Mouse (Mus musculus) CD8-positive naive resting alpha-beta T cell, adult 2 months (primary cell): ENCODE data around the gene Hmcn2.

ENCODE experiments used
- DNase-seq, 2 experiments: peaks; one replicate each; pipeline ENCODE4 v3.0.0; 2022; ENCODE audit warnings: low read depth in 2 of 2, low spot score in 2 of 2

Gene Hmcn2

DNA sequence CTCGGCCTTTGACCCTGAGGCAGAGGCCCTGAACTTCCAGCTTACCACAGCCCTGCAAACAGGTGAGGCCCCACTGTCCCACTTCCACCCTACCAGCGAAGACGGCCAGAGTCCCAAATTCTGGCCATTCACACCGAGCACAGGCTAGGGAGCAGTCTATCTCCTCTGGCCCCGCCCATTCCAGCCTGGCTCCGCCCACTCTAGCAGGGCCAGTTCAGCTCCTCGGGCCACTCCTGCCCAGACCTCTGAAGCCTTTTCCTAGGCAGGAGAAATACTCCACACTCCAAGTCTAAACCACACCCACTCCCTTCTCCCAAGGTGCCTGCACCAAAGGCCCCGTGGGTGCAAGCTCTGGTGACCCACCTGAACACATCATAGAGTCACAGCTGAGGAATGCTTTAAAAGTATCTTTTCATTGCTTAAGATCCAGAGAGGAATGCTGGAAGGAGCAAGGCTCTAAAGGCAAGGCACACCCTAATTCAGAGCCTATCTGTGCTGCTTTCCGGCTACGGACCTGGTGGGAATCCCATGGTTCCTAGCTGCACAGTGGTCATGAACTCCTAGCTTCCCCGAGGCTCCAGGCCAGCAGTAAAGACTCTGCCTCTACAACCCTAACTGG lies 139.5 kb downstream of the Hmcn2 start:
- no peak for DNase-seq

DNA sequence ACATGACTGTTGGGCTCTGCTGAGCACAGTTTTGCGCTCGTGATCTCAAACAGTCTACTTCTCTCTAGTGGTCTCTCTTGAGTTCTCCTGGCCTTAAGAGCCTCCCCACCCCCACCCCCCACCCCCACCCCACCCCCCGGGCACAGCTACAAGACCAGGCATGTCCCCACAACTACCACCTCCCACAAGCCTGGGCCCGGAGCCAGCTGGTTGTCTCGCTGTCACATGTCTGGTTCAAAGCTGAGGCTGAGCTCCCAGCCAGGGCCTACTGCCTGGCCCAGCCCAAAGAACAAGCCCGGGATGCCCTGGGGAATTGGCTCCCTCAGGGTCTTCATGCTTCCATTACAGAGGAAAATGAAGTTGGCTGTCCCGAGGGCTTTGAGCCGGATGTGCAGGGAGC lies 140.1 kb downstream of the Hmcn2 start:
- DNase-seq = no peak

DNA sequence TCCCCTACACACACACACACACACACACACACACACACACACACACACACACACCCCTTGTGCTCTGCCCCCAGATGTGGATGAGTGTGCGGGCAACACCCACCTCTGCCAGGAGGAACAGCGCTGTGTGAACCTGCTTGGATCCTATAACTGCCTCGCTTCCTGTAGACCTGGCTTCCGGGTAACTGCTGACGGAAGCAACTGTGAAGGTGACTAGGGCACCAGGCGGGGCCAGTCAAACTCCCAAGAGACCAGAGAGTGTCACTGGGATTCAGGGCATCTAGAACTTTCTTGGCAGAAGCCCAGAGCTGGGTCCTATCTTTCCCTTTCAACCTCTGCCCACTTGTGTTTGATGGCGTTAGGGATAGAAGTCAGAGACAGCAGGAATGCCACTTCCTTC lies 141.2 kb downstream of the Hmcn2 start:
- DNase-seq = no peak

DNA sequence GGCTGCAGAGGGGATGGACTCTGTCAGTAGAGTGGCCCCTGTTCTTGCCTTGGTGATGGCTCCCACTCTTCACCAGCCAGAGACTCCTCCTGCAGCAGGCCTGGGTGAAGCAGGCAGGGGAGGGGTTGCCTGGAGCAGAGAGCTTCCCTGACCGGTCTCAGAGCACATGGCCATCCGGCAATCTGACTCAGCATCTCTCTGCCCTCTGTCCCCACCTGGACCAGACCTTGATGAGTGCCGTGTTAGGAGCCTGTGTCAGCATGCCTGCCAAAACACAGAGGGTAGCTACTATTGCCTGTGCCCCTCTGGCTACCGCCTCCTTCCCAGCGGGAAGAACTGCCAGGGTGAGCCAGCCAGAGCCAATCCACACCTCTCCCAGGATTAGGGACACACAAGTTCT lies 144.2 kb downstream of the Hmcn2 start:
- no peak for DNase-seq

DNA sequence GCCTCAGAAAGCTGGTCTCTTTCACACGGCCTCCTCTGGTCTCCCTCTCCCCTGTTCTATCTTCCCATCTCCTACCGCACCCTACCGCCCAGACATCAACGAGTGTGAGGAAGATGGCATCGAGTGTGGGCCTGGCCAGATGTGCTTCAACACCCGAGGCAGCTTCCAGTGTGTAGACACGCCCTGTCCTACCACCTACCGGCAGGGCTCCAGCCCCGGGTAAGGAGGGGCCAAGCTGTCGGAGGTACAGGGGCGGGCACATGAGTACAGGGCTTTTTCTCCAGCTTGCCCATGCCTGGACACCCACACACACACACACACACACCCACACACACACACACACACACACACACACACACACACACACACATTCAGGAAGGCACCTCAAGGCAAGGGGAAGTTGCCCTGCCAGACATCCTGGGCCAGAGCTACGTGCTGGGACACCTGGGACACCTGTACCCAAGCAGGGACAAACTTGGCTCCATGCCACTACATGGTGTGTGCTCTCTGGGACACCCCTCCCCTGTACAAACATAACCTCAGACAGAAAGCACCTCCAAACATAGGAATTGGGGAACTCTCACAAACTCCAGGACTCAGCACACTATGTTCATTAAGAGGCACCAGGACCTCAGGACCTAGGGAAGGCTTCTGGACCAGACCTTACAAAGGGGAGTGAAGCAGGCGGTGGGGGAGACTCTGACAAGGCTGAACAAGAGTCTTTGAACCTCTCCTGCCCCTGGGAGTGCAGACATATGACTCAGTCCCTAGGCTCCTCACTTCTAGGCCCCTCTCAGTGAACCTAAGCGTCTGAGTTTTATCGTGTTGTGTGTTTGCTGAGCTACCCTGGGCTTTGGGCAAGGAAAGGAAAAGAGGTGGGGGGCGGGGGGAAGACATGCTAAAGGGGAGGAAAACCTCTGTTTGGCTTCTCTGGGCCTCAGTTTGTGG lies 145.0 kb downstream of the Hmcn2 start:
- DNase-seq = no peak

DNA sequence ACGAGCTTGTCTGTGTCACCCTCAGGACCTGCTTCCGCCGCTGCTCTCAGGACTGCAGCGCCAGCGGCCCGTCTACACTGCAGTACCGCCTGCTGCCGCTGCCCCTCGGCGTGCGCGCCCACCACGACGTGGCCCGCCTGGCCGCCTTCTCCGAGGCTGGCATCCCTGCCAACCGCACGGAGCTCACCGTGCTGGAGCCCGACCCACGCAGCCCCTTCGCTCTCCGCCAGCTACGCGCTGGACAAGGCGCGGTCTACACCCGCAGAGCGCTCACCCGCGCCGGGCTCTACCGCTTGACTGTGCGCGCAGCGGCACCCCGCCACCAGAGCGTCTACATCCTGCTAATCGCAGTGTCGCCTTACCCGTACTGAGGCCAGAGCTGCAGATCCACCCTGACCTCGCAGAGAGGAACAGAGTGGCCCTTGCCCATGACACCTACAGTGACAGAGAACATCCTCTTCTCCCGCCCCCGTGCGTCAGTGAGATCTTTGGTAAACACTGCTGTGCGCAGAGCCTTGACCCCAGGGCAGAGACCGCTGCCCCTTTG lies 145.9 kb downstream of the Hmcn2 start:
- peak; percentile 56 to 71 for DNase-seq

DNA sequence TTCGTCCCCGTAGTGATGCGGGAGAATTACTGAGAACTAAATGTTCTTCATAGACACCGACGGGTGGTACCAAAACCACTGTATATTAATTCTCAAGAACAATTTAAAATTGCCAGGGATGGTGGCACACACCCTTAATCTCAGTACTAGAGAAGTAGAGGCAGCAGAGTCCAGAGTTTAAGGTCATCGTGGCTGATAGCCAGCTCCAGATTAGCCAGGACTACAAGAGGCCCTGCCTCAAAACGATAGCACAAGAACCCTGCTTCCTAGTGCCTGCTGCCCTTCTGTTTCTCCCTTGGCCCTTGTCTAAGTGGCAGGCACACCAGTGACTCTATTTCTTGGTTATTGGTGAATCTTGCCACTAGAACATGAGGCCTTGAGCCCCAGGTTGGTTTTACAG lies 146.7 kb downstream of the Hmcn2 start:
- DNase-seq = no peak

DNA sequence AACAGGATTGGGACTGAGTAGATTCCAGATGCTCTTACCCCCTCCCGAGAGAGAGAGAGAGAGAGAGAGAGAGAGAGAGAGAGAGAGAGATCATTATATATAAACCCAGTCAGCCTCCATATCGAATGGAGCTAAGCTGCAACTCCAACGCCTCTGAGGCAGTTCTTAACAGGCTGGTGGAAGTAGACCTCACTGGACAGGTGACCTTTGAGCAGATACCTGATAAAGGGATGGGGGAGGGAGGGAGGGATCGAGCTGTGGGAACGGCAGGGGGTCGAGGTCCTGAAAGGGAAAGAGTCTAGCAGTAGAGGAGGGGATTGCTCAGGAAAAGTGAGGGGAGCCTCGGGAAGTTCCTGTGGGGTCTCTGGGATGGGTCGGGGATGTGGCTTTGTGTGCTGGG lies 147.8 kb downstream of the Hmcn2 start:
- no peak for DNase-seq

DNA sequence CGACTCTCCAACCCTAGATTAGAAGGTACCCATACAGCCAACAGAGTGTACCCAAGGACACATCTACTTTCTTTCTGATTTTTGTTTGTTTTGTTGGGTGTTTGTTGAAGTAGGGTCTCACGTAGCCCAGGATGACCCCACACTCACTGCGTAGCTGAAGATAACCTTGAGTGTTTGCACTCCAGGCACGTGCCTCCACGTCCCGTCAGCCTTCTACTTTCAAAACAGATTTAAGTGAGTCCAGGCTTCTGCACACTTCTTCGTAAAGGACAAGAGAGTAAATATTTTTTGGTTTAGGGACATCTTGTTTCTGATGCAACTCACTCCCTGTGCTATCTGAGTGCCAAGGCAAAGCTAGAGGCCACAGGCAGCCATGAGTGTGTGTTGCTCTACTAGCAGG lies 149.0 kb downstream of the Hmcn2 start:
- DNase-seq = no peak

DNA sequence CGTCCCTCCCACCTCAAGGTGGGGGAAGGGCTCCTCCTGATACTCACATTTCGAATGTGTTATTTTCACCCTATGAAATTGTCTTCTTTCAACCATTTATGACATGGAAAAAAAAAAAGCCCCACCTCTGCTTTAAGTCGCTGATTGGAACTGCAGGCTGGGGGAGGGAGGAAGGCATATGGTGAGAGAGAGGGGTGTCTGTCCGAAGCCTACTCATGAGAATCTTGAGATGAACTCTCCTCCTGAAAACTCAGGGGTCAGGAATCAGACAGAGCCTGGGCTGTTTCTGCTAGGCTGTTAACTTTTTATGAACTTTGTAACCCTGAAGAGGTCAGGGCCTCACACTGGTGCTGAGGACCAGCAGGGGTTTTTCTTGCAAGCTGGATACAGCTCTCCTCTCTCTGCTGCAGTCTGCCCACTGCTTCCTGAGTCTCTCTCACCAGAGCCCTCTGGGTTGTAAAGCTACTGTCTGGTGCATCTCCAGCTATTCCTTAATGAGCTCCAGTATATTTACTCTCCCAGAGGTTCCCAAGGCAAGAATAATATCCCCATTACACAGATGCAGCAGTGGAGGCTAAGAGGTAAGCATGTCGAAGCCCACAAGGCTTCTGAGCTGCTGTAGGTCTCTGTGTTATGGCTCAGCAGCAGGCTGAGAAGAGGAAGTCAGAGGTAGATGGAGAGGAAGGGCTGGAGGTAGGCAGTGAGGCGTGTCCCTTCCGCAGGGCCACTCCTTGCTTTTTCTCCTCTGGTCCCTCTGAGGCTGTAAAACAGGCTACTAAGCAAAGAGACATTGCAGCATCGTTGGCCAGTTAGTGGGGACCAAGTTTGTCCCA lies 149.7 kb downstream of the Hmcn2 start:
- no peak for DNase-seq

DNA sequence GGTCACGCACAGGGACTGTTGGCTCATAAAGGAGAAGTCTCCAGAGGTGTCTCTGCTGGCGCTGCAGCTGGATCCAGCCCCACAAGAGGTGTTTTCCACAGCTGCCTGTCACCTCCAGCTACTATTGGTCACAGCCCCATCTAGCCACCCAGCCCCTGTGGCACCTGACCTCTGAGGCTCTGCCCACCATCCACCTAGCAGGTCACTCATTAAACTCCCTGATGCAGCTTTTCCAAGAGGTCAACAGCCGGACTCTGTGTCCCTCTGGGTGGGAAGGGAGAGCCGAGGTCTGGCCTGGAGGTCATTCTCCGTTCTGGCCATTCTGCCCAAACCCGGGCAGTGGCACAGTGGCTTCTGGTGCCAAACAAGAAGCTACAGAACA lies 150.3 kb downstream of the Hmcn2 start:
- DNase-seq = no peak

DNA sequence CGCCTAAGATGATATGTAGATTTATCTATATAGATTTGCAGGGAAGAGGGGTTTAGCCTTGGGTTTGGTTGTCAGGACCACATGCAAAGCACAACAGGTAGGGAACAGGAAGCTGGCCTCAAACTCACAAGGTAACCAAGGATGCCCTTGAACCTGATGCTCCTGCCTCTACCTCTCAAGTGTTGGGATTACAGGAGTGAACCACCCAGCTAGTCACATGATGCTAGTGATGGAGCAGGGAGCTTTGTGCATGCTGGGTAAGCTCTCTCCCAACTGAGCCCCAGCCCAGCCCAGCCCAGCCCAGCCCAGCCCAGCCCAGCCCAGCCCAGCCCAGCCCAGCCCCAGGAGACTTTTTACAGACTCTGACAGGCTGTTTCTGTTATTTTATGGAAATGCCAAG lies 153.2 kb downstream of the Hmcn2 start:
- DNase-seq = no peak

DNA sequence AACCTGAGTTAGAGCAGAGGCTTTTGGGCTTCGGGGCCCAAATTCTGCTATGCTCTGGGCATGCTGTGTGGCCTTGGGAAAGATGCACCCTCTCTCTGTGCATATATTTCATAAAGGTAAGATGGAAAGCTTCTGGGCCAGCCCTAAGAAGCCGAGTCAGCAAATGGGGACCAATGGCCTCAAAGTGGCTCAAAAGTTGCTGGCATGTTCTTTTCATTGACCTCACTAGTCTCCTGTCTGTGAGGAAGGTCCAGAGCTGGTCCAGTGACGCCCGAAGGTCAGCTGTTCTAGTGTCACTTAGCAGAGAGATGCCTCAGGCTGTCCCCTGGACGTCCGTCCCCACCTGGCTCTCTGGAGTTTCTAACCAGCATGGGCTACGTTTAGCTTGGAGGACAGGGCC lies 154.6 kb downstream of the Hmcn2 start:
- DNase-seq = no peak

DNA sequence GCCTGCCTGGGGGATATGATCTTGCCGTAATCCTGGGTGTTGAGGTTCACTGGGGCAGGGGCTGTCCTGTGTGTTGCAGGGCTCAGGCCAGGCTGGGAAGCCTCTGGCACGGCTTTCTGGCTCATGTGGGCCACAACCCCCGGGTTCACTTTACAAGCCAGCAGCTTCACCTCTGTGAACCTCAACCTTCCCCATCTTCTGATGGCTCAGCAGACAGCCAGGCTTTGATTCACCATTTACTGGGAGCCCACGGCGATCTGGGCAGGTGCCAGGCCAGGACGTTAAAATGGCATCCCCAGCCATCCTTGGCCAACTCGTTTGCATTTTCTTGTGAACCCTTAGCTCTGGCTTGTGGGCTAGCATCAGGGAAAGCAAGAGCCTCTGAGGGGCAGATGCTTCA lies 155.3 kb downstream of the Hmcn2 start:
- DNase-seq = no peak

DNA sequence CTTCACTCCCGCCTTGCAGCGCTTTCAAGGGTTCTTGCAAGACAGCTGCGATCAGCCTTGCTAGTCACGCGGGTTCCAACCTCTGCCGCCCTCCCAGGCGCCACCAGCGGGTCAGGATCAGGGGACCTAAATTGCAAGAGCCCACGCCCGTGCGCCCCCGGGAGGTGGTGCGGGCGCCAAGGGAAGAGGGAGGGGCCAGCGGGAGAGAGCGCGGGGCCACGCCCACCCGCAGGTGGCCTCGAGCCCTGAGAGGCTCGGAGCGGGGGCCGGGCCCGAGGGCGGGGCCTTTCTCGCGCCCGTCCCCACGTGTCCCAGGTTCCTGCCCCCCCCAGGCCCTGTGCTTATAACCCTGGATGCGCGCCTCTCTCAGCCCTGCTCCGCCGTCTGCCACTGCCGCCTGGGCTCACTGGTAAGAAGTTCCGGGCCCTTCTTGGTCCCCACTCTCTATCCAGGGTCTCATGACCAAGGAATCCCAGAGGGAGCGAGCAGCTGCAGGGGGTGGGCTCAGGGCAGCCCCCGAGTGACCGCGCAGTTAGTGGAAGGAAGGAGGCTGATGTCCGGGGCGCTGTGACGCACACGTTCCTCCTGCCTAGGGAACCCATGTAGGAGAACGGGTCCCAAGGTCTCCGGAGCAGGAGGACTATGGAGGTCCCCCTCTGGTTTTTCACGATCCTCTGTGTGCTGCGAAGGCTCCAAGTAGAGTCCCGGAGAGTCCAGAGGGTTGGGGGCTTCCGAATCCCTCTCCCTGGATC lies 155.9 kb downstream of the Hmcn2 start, which contains the start of gene Ass1:
TSS of gene Ass1 (plus strand) at position 277 of the 752 bp plus-strand sequence.
- DNase-seq = peak; percentile 78 to 86

DNA sequence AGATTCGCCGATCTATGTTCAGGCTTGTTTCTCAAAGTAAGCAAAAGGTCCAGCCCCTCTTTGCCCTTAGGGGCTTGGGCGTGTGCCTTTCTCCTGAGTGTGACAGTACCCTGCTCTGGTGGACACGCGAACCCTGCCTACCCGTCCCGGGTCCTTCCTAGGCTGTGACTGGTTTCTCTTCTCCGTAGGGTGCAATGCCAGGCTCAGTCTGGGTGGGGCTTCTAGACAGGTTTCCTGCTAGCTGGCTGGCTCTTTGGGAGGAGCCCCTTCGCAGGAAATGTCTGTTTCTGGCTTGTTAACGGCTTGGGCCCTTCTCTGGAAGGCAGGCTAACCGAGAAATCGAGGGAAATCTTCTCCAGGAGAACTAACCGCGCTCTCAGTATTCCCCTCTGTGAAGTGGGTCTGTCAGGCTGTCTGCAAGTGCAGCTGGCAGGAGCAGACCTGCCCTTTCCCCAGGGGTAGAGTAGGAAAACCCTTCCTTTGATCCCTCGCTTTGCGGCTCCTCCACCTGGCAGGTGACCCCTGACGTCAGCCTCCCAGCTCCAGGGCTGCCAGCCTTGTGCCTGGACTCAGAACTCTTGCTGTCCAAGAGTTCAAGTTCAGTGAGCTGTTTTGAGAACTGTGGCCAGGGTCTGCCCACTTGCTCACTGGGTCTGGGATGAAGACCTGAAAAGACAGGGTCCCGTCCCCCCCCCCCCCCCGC lies 156.6 kb downstream of the Hmcn2 start:
- peak; percentile 34 to 50 for DNase-seq

DNA sequence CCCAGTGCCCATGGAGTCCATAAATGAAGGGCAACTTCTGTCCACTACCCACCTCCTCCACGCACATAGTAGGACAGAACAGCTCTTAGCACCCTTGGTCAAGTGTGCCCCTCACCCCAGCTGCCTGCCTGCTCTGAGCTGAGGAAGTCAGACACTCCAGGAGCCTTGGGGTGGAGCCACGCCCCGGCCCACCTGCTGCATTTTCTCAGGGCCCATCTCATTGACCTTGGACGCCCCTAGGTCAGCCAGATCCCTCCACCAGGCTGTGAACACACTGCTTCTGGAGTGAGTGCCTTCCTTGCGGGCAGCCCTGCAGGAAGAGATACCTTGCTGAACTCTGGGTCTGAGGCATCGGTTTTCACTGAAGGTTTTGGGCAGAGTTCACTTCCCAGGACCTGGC lies 157.4 kb downstream of the Hmcn2 start:
- no peak for DNase-seq

DNA sequence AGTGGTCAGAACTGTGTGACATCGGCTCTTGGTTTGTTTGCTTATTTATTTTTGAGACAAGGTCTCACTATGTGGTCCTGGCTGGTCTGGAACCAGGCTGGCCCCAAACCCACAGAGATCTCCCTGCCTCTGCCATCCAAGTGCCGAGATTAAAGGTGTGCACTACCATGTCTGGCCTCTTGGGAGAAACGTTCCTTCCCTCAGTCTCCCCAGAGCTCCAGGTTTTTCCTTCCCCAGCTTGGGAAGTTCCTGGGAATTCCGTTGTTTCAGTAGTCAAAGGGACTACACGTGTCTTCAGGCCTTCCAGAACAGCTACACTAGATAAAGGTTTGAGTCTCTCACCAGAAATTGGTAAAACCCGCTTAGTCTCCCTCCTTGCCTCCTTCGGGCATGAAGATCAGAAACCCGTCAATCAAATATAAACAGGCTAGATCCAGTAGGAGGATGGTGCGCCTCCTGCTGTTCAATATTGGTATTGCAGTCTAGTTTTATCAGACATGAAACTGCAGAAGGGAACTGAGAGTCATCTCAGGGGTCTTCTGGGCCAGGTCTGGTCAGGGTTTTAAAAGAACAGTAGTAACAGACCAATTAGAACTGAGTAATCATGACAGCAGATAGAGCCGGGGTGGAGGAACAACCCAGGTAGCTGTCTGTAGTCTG lies 158.3 kb downstream of the Hmcn2 start:
- peak; percentile 81 to 84 for DNase-seq

DNA sequence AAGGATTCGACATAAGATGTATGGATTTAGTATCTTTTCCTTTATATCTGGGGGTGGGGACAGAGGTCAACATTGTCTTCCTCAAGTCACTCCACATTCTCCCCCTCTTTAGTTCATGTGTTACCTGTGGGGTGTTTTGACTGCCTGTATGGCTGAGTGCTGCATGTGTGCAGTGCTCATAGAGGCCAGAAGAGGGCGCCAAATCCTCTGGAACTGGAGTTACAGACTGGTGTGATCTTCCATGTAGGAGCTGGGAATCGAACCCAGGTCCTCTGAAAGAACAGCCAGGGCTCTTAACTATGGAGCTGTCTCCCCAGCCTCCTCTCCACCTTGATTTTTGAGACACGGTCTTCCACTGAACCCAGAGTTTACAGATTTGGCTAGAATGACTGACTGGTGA lies 159.7 kb downstream of the Hmcn2 start:
- DNase-seq = peak; percentile 47 to 50

DNA sequence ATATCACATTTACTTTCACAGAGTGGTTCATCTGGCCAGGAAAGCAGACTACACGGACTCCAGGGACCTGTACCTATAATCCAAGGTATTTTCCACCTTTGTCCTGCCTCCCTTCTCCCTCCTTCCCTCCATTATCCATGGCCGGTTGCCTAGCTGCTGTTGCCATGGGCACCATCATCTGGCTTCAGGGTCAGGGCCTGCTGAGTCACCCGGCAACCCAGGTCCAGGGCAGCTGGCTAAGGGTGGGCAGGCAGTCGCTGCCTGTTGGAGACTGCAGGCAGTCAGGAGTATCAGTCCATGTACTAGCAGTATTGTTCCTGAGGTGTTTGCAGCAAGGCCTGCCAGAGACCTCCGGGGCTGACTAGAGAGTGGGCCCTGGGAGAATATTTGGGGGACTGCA lies 160.5 kb downstream of the Hmcn2 start:
- DNase-seq = no peak
